Mouse (Mus musculus): ENCODE data around the gene Tacr2. TPM values are rescaled to one million over a fixed set of nuclear protein-coding genes. Genes with fewer than 3 reads are reported as not detected.

Gene Tacr2
- total and polyA plus RNA-seq, 3 experiments = 0.06 TPM; not detected in 2

- H3K79me2 ChIP-seq (ENCODE audit: control insufficient read depth, insufficient read depth, low read length, poor library complexity) = no peaks in the 10 kb centered on the region
- DNase-seq (ENCODE audit: low read depth, low spot score) = no peak
- no peak overlapping the region for H3K4me3 ChIP-seq (ENCODE audit: control insufficient read depth in 1 of 2, insufficient read depth in 1 of 2, low read depth in 2 of 2, low read length in 2 of 2)
- H3K27me3 ChIP-seq (ENCODE audit: control insufficient read depth in 1 of 2, insufficient read depth in 2 of 2, low read length in 2 of 2) = no peaks in the 10 kb centered on the region
- no peak overlapping the region for H3K27ac ChIP-seq (ENCODE audit: control insufficient read depth, low read depth, low read length)
- peaks cover 0 to 3% of the 10 kb centered on the region in 2 experiments; a peak in 2 of 4 replicates for H3K4me1 ChIP-seq (ENCODE audit: control insufficient read depth in 1 of 2, insufficient read depth in 2 of 2, low read length in 2 of 2)
- no peaks in the 10 kb centered on the region for H3K9me3 ChIP-seq (replicated peaks; ENCODE audit: insufficient read depth, low read length)
- H3K9ac ChIP-seq (ENCODE audit: control insufficient read depth, low read depth, low read length, poor library complexity, severe bottlenecking) = no peak overlapping the region
- H3K36me3 ChIP-seq (ENCODE audit: control insufficient read depth in 1 of 2, insufficient read depth in 2 of 2, low read length in 2 of 2) = no peaks in the 10 kb centered on the region
- no peak for TF ChIP-seq JUND (IDR thresholded peaks at IDR 0.05; ENCODE audit: low read depth, low read length)
- TF ChIP-seq ZMIZ1 (IDR thresholded peaks at IDR 0.05; ENCODE audit: low read depth, low read length) = no peak
- TF ChIP-seq NRF1 (IDR thresholded peaks at IDR 0.05; ENCODE audit: insufficient read depth, low read depth, low read length, poor library complexity, severe bottlenecking) = no peak
- TF ChIP-seq EP300 (IDR thresholded peaks at IDR 0.05; ENCODE audit: low read depth in 1 of 2, low read length in 2 of 2) = no peak
- no peak for TF ChIP-seq GATA1 (IDR thresholded peaks at IDR 0.05; ENCODE audit: low read depth, low read length)
- TF ChIP-seq MYC (IDR thresholded peaks at IDR 0.05; ENCODE audit: low read depth, low read length) = no peak
- no peak for TF ChIP-seq ZNF384 (IDR thresholded peaks at IDR 0.05; ENCODE audit: low read depth, low read length)
- no peak for TF ChIP-seq CHD1 (IDR thresholded peaks at IDR 0.05; ENCODE audit: low read depth, low read length)
- TF ChIP-seq KAT2A (conservative IDR thresholded peaks at IDR 0.05; ENCODE audit: low read depth, low read length) = no peak
- no peak for TF ChIP-seq USF1 (IDR thresholded peaks at IDR 0.05; ENCODE audit: low read depth, low read length)
- no peak for TF ChIP-seq UBTF (IDR thresholded peaks at IDR 0.05; ENCODE audit: borderline replicate concordance, insufficient read depth, low read depth, low read length)
- no peak for TF ChIP-seq MAZ (IDR thresholded peaks at IDR 0.05; ENCODE audit: low read depth, low read length)
Observed at GRCm38 (mm10) chr10:62231811-62232210, 20.4 kb upstream of the Tacr2 start.

GRCm38 (mm10) chr10:62236165-62236564 lies 16.1 kb upstream of the Tacr2 start:
- H3K4me1 ChIP-seq (ENCODE audit: control insufficient read depth in 1 of 2, insufficient read depth in 2 of 2, low read length in 2 of 2) = peaks cover 0 to 3% of the 10 kb centered on the region in 2 experiments; a peak in 2 of 4 replicates
- no peaks in the 10 kb centered on the region for H3K36me3 ChIP-seq (ENCODE audit: control insufficient read depth in 1 of 2, insufficient read depth in 2 of 2, low read length in 2 of 2)
- H3K9me3 ChIP-seq (replicated peaks; ENCODE audit: insufficient read depth, low read length) = no peaks in the 10 kb centered on the region
- no peak overlapping the region for H3K4me3 ChIP-seq (ENCODE audit: control insufficient read depth in 1 of 2, insufficient read depth in 1 of 2, low read depth in 2 of 2, low read length in 2 of 2)
- no peaks in the 10 kb centered on the region for H3K79me2 ChIP-seq (ENCODE audit: control insufficient read depth, insufficient read depth, low read length, poor library complexity)
- TF ChIP-seq TAL1 (IDR thresholded peaks at IDR 0.05; ENCODE audit: low read length) = no peak
- TF ChIP-seq GABPA (IDR thresholded peaks at IDR 0.05; ENCODE audit: low read depth, low read length) = no peak
- TF ChIP-seq MEF2A (IDR thresholded peaks at IDR 0.05; ENCODE audit: extremely low read depth, insufficient replicate concordance, low read depth, low read length, poor library complexity, severe bottlenecking) = no peak
- no peak for TF ChIP-seq MAX (IDR thresholded peaks at IDR 0.05; ENCODE audit: low read length)
- TF ChIP-seq TBP (IDR thresholded peaks at IDR 0.05; ENCODE audit: low read depth, low read length) = no peak
- TF ChIP-seq MXI1 (IDR thresholded peaks at IDR 0.05; ENCODE audit: low read depth, low read length) = no peak
- no peak for TF ChIP-seq ZC3H11A (IDR thresholded peaks at IDR 0.05; ENCODE audit: low read depth, low read length)
- H3K27me3 ChIP-seq (ENCODE audit: control insufficient read depth in 1 of 2, insufficient read depth in 2 of 2, low read length in 2 of 2) = no peaks in the 10 kb centered on the region; a peak in 1 of 4 replicates
- no peak overlapping the region for H3K9ac ChIP-seq (ENCODE audit: control insufficient read depth, low read depth, low read length, poor library complexity, severe bottlenecking)
- no peak for DNase-seq (ENCODE audit: low read depth, low spot score)
- H3K27ac ChIP-seq (ENCODE audit: control insufficient read depth, low read depth, low read length) = no peak overlapping the region

Data from MEL (cell line).